Mouse (Mus musculus): ENCODE measurements around the gene Il2. TPM values are rescaled to one million over a fixed set of nuclear protein-coding genes. Genes with fewer than 3 reads are reported as not detected.

Gene Il2
- total and polyA plus RNA-seq, 3 experiments, result 0.34 TPM; not detected in 2

DNA sequence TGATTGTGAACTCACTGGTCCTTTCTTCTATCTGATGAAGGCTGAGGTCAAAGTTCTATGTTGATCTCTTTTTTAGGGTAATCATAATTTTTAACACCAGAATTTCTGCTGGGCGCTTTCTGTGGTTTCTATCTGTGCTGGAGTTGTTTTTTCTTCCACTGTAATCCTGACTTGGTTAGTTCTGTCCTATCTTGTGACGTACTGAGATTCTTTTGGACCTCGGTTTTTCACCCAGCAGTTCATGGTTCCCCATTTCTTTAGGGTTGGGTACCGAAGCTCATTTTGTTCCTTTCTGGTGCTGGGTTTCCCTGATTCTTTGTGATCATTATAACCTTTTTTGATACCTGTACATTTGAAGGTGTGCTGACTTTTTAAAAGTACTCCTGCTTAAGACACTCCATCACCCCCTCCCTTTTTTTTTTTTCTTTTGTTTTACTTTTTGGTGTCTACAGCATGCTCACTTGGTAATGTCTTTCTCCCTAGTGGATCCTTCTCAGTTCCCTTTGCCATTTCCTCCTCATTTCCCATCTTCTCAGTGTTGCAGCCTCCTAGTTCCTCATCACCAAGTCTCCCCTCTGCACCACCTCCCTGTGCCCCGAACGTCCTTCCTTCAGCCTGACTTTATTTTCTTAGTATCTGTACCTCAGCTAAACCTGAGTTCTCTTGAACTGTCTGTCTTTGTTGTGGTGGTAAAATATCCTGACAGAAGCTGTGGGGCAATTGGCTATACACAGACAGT is 14.6 kb upstream of the Il2 start:
- Histone ChIP-seq H3K4me3 (replicated peaks in 1 of 3; ENCODE audit: low read depth in 2 of 3, low read length in 2 of 3, poor library complexity in 1 of 3) (no peak overlapping the region), H3K27ac (ENCODE audit: insufficient read depth, low read depth) (no peak overlapping the region), H3K4me2 (ENCODE audit: insufficient read depth, low read depth, poor library complexity, severe bottlenecking) (no peak overlapping the region), H3K79me2 (replicated peaks; ENCODE audit: control insufficient read depth, extremely low read depth, insufficient read depth, poor library complexity, severe bottlenecking) (no peaks in the 10 kb centered on the region), H3K9me3 (replicated peaks; ENCODE audit: low read length) (no peaks in the 10 kb centered on the region), H3K9ac (ENCODE audit: insufficient read depth, low read depth) (no peak overlapping the region), H3K36me3 (replicated peaks in 1 of 2; ENCODE audit: control insufficient read depth in 1 of 2, insufficient read depth in 1 of 2, low read length in 1 of 2) (no peaks in the 10 kb centered on the region), H3K4me1 (ENCODE audit: control insufficient read depth in 1 of 2, insufficient read depth in 2 of 2) (peaks cover 0 to 11% of the 10 kb centered on the region in 2 experiments; a peak in 2 of 4 replicates), H3K27me3 (replicated peaks) (no peaks in the 10 kb centered on the region)
- no peak for DNase-seq (ENCODE audit: extremely low read depth)
- dilution Hi-C loops (cut with MboI; ENCODE audit: extremely low pct_ligation_motif_present, extremely low pct_unique_long_range_greater_than_20kb, low sequenced_read_pairs), result no loop called here
- TF ChIP-seq MAZ (IDR thresholded peaks at IDR 0.05; ENCODE audit: low read depth, low read length), result no peak
- in situ Hi-C loops (cut with MboI; ENCODE audit: low pct_ligation_motif_present, low pct_unique_long_range_greater_than_20kb, low sequenced_read_pairs), result no loop called here

GRCm38 (mm10) chr3:37139192-37139591 is 13.4 kb upstream of the Il2 start:
- H3K27me3 ChIP-seq (replicated peaks), result no peaks in the 10 kb centered on the region
- no peak overlapping the region for H3K4me2 ChIP-seq (ENCODE audit: insufficient read depth, low read depth, poor library complexity, severe bottlenecking)
- TF ChIP-seq BHLHE40 (IDR thresholded peaks at IDR 0.05; ENCODE audit: low read depth, low read length) (no peak), CHD2 (IDR thresholded peaks at IDR 0.05; ENCODE audit: low read length) (no peak), MXI1 (IDR thresholded peaks at IDR 0.05; ENCODE audit: low read depth, low read length) (no peak), ZKSCAN1 (IDR thresholded peaks at IDR 0.05; ENCODE audit: borderline replicate concordance, low read depth, low read length) (no peak), SIN3A (IDR thresholded peaks at IDR 0.05; ENCODE audit: low read length) (no peak), MYC (IDR thresholded peaks at IDR 0.05; ENCODE audit: low read depth, low read length) (no peak), RAD21 (IDR thresholded peaks at IDR 0.05; ENCODE audit: low read depth, low read length) (no peak)
- no peak for DNase-seq (ENCODE audit: extremely low read depth)
- dilution Hi-C loops (cut with MboI; ENCODE audit: extremely low pct_ligation_motif_present, extremely low pct_unique_long_range_greater_than_20kb, low sequenced_read_pairs) (no loop called here), in situ Hi-C loops (cut with MboI; ENCODE audit: low pct_ligation_motif_present, low pct_unique_long_range_greater_than_20kb, low sequenced_read_pairs) (no loop called here)
- no peaks in the 10 kb centered on the region for H3K79me2 ChIP-seq (replicated peaks; ENCODE audit: control insufficient read depth, extremely low read depth, insufficient read depth, poor library complexity, severe bottlenecking)
- no peaks in the 10 kb centered on the region for H3K9me3 ChIP-seq (replicated peaks; ENCODE audit: low read length)
- H3K4me1 ChIP-seq (ENCODE audit: control insufficient read depth in 1 of 2, insufficient read depth in 2 of 2), result peaks cover 0 to 11% of the 10 kb centered on the region in 2 experiments; a peak in 2 of 4 replicates
- H3K4me3 ChIP-seq (replicated peaks in 1 of 3; ENCODE audit: low read depth in 2 of 3, low read length in 2 of 3, poor library complexity in 1 of 3), result no peak overlapping the region
- no peak overlapping the region for H3K9ac ChIP-seq (ENCODE audit: insufficient read depth, low read depth)
- H3K36me3 ChIP-seq (replicated peaks in 1 of 2; ENCODE audit: control insufficient read depth in 1 of 2, insufficient read depth in 1 of 2, low read length in 1 of 2), result no peaks in the 10 kb centered on the region
- no peak overlapping the region for H3K27ac ChIP-seq (ENCODE audit: insufficient read depth, low read depth)

GRCm38 (mm10) chr3:37137231-37137630 is 11.5 kb upstream of the Il2 start:
- in situ Hi-C loops (cut with MboI; ENCODE audit: low pct_ligation_motif_present, low pct_unique_long_range_greater_than_20kb, low sequenced_read_pairs), result no loop called here

More at GRCm38 (mm10) chr3:37137231-37137630, 11.5 kb upstream of the Il2 start:
- peaks cover 0 to 11% of the 10 kb centered on the region in 2 experiments; a peak in 2 of 4 replicates for H3K4me1 ChIP-seq (ENCODE audit: control insufficient read depth in 1 of 2, insufficient read depth in 2 of 2)
- DNase-seq (ENCODE audit: extremely low read depth), result no peak
- dilution Hi-C loops (cut with MboI; ENCODE audit: extremely low pct_ligation_motif_present, extremely low pct_unique_long_range_greater_than_20kb, low sequenced_read_pairs), result no loop called here
- TF ChIP-seq UBTF (IDR thresholded peaks at IDR 0.05; ENCODE audit: low read depth, low read length) (no peak), ELF1 (IDR thresholded peaks at IDR 0.05; ENCODE audit: low read depth, low read length) (no peak), CHD1 (IDR thresholded peaks at IDR 0.05; ENCODE audit: low read depth, low read length) (no peak), PAX5 (IDR thresholded peaks at IDR 0.05; ENCODE audit: low read length) (no peak), MAFK (IDR thresholded peaks at IDR 0.05; ENCODE audit: insufficient replicate concordance, low read length) (no peak)
- H3K27ac ChIP-seq (ENCODE audit: insufficient read depth, low read depth), result no peak overlapping the region
- H3K36me3 ChIP-seq (replicated peaks in 1 of 2; ENCODE audit: control insufficient read depth in 1 of 2, insufficient read depth in 1 of 2, low read length in 1 of 2), result no peaks in the 10 kb centered on the region
- no peak overlapping the region for H3K4me2 ChIP-seq (ENCODE audit: insufficient read depth, low read depth, poor library complexity, severe bottlenecking)
- no peaks in the 10 kb centered on the region for H3K9me3 ChIP-seq (replicated peaks; ENCODE audit: low read length)
- H3K9ac ChIP-seq (ENCODE audit: insufficient read depth, low read depth), result no peak overlapping the region
- H3K27me3 ChIP-seq (replicated peaks), result no peaks in the 10 kb centered on the region
- no peaks in the 10 kb centered on the region for H3K79me2 ChIP-seq (replicated peaks; ENCODE audit: control insufficient read depth, extremely low read depth, insufficient read depth, poor library complexity, severe bottlenecking)
- H3K4me3 ChIP-seq (replicated peaks in 1 of 3; ENCODE audit: low read depth in 2 of 3, low read length in 2 of 3, poor library complexity in 1 of 3), result no peak overlapping the region

All from CH12.LX (cell line).